Mouse (Mus musculus) MEL (cell line): ENCODE measurements around the gene Ppfia1. TPM values are rescaled to one million over a fixed set of nuclear protein-coding genes. Genes with fewer than 3 reads are reported as not detected.
A peak's percentile ranks its signal among the peaks of the same experiment; 100 is the strongest.

Experiments used
- DNase-seq: peaks from one replicate; pipeline ENCODE4 v3.0.0; 2011; ENCODE audit warnings: low read depth, low spot score
- H3K27ac ChIP-seq: 2 replicates; pipeline ENCODE4 v1.5.1; 2012; ENCODE audit warnings: low read depth, mild to moderate bottlenecking, control low read depth, low read length, moderate library complexity; ENCODE audit not compliant: control insufficient read depth
- H3K27me3 ChIP-seq, 2 experiments: fragments of 150-350 bp in 1 of 2; sonication (generic) in 1 of 2; 2 replicates each; pipeline ENCODE4 v1.6.1; 2012; ENCODE audit warnings: low read length in 2 of 2, mild to moderate bottlenecking in 2 of 2, improper control_type of control experiment in 1 of 2, moderate library complexity in 1 of 2; ENCODE audit not compliant: insufficient read depth in 2 of 2, control insufficient read depth in 1 of 2
- H3K36me3 ChIP-seq, 2 experiments: 2 replicates each; pipeline ENCODE4 v1.6.1; 2012 to 2014; ENCODE audit warnings: low read length in 2 of 2, improper control_type of control experiment in 1 of 2, inconsistent platforms in 1 of 2, mild to moderate bottlenecking in 1 of 2; ENCODE audit not compliant: insufficient read depth in 2 of 2, control insufficient read depth in 1 of 2
- H3K4me1 ChIP-seq, 2 experiments: fragments of 150-350 bp in 1 of 2; sonication (generic) in 1 of 2; 2 replicates each; pipeline ENCODE4 v1.6.1; 2012; ENCODE audit warnings: low read length in 2 of 2, improper control_type of control experiment in 1 of 2, mild to moderate bottlenecking in 1 of 2; ENCODE audit not compliant: insufficient read depth in 2 of 2, control insufficient read depth in 1 of 2
- H3K4me3 ChIP-seq, 2 experiments: fragments of 150-350 bp in 1 of 2; sonication (generic) in 1 of 2; 2 replicates each; pipeline ENCODE4 v1.5.1; 2012; ENCODE audit warnings: low read depth in 2 of 2, low read length in 2 of 2, mild to moderate bottlenecking in 2 of 2, moderate library complexity in 2 of 2, control low read depth in 1 of 2, improper control_type of control experiment in 1 of 2; ENCODE audit not compliant: control insufficient read depth in 1 of 2, insufficient read depth in 1 of 2
- H3K79me2 ChIP-seq: 2 replicates; pipeline ENCODE4 v1.6.1; 2012; ENCODE audit warnings: mild to moderate bottlenecking, low read length, moderate library complexity; ENCODE audit not compliant: control insufficient read depth, poor library complexity, insufficient read depth
- H3K9ac ChIP-seq: 2 replicates; pipeline ENCODE4 v1.6.1; 2012; ENCODE audit warnings: low read depth, mild to moderate bottlenecking, control low read depth, low read length, moderate library complexity; ENCODE audit not compliant: control insufficient read depth, poor library complexity, severe bottlenecking
- H3K9me3 ChIP-seq: fragments of 150-350 bp; sonication (generic); replicated peaks from 2 replicates; pipeline ENCODE4 v1.6.1; 2012; ENCODE audit warnings: mild to moderate bottlenecking, low read length, improper control_type of control experiment, moderate library complexity; ENCODE audit not compliant: insufficient read depth
- CHD2 ChIP-seq: IDR thresholded peaks from 2 replicates; pipeline ENCODE4 v1.6.1; 2011; ENCODE audit warnings: low read length, improper control_type of control experiment
- CTCF ChIP-seq, 3 experiments: IDR thresholded peaks in 2 of 3; conservative IDR thresholded peaks in 1 of 3; 2 replicates each; pipeline ENCODE4 v1.5.1; 2011 to 2012; ENCODE audit warnings: low read length in 3 of 3, low read depth in 2 of 3, mild to moderate bottlenecking in 2 of 3, improper control_type of control experiment in 1 of 3, inconsistent platforms in 1 of 3, mixed read lengths in 1 of 3, moderate library complexity in 1 of 3; ENCODE audit not compliant: control insufficient read depth in 1 of 3, insufficient read depth in 1 of 3, poor library complexity in 1 of 3, severe bottlenecking in 1 of 3
- E2F4 ChIP-seq: IDR thresholded peaks from 2 replicates; pipeline ENCODE4 v1.6.1; 2011; ENCODE audit warnings: low read depth, low read length, improper control_type of control experiment, borderline replicate concordance
- MAZ ChIP-seq: IDR thresholded peaks from 2 replicates; pipeline ENCODE4 v1.6.1; 2012; ENCODE audit warnings: low read depth, mild to moderate bottlenecking, inconsistent platforms, low read length, improper control_type of control experiment
- RCOR1 ChIP-seq: IDR thresholded peaks from 2 replicates; pipeline ENCODE4 v1.6.1; 2012; ENCODE audit warnings: low read depth, mild to moderate bottlenecking, inconsistent platforms, low read length, improper control_type of control experiment
- SMC3 ChIP-seq: IDR thresholded peaks from 2 replicates; pipeline ENCODE4 v1.6.1; 2011; ENCODE audit warnings: low read depth, low read length, improper control_type of control experiment
- ZNF384 ChIP-seq: IDR thresholded peaks from 2 replicates; pipeline ENCODE4 v1.6.1; 2012; ENCODE audit warnings: low read depth, mild to moderate bottlenecking, inconsistent platforms, low read length, improper control_type of control experiment
- polyA plus RNA-seq, 2 experiments: library from polyadenylated mRNA; stranded (reverse) in 1 of 2; unstranded in 1 of 2; fragments of >175 nt in 1 of 2; fragments of >200 nt in 1 of 2; gene quantifications; 2 replicates each; pipeline versions ENCODE4 v1.2.1 to v1.2.4; 2012; ENCODE audit warnings: low replicate concordance in 2 of 2, low read depth in 1 of 2; ENCODE audit not compliant: insufficient read length in 2 of 2, insufficient read depth in 1 of 2, missing spikeins in 1 of 2
- total RNA-seq: library from RNA; depleted of rRNA; stranded (reverse); fragments of 300-350 nt; gene quantifications from 2 replicates; pipeline ENCODE4 v1.2.3, GENCODE M21; 2012; rRNA removed

Gene Ppfia1
- total and polyA plus RNA-seq, 3 experiments, result 38.5 to 53.1 TPM; not detected in 1

DNA sequence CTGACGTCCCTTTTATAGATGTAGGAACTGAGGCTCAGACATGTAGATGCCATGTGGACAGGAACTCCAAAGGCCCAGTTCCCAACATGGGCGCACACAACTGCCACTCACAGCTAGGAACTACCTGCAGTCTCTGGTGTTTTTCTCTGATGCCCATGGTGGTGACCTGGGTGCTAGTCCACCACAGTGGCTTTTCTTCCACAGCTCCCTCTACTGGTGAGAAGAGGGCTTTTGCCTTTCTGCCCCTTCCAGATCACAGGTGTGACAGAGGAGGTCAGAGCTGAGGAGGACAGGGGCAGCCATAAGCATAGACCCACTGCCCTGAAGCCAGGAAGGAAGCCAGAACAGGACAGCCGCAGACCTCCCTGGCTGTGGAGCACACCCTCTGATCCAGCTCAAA, 126.1 kb downstream of the Ppfia1 start:
- Histone ChIP-seq H3K79me2 (no peaks in the 10 kb centered on the region), H3K4me1 (no peaks in the 10 kb centered on the region), H3K9ac (no peak overlapping the region), H3K27me3 (no peaks in the 10 kb centered on the region), H3K36me3 (no peaks in the 10 kb centered on the region), H3K27ac (no peak overlapping the region), H3K9me3 (no peaks in the 10 kb centered on the region), H3K4me3 (no peak overlapping the region)
- peak; percentile 17 for DNase-seq
- TF ChIP-seq CHD2, result no peak
- no peak for TF ChIP-seq RCOR1
- TF ChIP-seq CTCF (IDR thresholded peaks at IDR 0.05 in 2 of 3, conservative IDR thresholded peaks at IDR 0.05 in 1 of 3; ENCODE audit: control insufficient read depth in 1 of 3, insufficient read depth in 1 of 3, low read depth in 2 of 3, low read length in 3 of 3, poor library complexity in 1 of 3, severe bottlenecking in 1 of 3), result peak; percentile 44 to 55 (median 47)
- no peak for TF ChIP-seq E2F4
- no peak for TF ChIP-seq ZNF384
- TF ChIP-seq SMC3, result peak; percentile 50
- no peak for TF ChIP-seq MAZ

Other genes with a start within 250 kb of the Ppfia1 start
- 35.5 and 38.4 TPM in 2 replicates for gene Cttn, start 82.7 kb downstream of the Ppfia1 start, total RNA-seq
- 10 to 100 TPM in 1 of 2 experiments, not detected in 1; 95.0 TPM for gene Cttn, start 82.7 kb downstream of the Ppfia1 start, polyA plus RNA-seq
- 6.3 and 7.2 TPM in 2 replicates for gene Fadd, start 28.7 kb upstream of the Ppfia1 start, total RNA-seq
- 10 to 100 TPM in 1 of 2 experiments, not detected in 1; 11.6 TPM for gene Fadd, start 28.7 kb upstream of the Ppfia1 start, polyA plus RNA-seq
- gene Ano1, start 198.2 kb upstream of the Ppfia1 start, total RNA-seq, result 0.04 TPM in 1 of 2 replicates, not detected in the other
- gene Ano1, start 198.2 kb upstream of the Ppfia1 start, polyA plus RNA-seq, result not detected